In the genomic region with DNA sequence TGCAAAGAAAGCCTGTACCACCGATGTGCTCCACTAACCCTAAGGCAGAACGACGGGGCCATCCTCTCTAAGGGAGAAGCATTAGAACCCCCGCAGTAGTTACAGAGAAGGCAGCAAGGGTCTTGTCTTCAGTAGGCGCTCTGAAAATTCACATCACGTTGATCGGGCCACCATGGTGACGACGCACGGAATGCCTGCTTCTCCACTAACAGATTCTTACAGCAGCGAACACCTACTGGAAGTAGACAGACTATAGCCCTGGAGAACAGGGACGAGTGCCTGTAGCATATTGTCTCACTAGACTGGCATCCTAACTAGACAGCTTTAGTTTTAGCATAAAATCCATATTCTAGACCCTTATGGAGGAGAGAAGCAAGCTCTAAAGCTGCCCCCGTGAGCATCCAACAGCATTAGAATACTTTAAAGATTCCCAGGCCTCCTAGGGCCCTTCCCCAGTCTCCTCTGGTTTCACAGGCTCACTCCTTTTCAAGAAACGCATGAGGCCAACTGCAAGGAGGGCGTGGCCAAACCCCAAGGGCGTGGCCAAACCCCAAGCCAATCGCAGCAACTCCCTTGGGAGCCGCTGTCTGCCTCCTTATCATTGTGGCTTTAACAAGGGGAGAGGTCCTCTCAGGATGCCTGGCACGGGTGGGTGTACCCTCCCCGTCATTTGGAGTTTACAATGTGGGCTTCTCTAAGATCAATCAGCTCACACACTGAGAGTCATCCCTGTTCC, we compare ENCODE assay signal across 8 mouse cellular contexts.
DNase-seq lines count a peak whose midpoint lies in the region; ATAC-seq lines count a peak whose summit lies in the region.

No protein-coding gene starts in this region.

- ATAC-seq in CD4-positive, CD25-positive, alpha-beta regulatory T cell, adult 4 months: no peak
- no peak for ATAC-seq in liver, embryonic 11.5 days (replicated peaks; ENCODE audit: low FRiP score)
- ATAC-seq in liver, embryonic 12.5 days: no peak
- peak; percentile 45; the same call in 1 of the 2 replicates for ATAC-seq in hindbrain, embryonic 15.5 days (ENCODE audit: low FRiP score, low read depth)

- peak; percentile 17 for DNase-seq in CD4-positive, CD25-positive, alpha-beta regulatory T cell, adult 2 months (ENCODE audit: low read depth, low spot score)
- DNase-seq in liver, embryonic 11.5 days (ENCODE audit: low spot score): peak; percentile 40
- peak; percentile 74 for DNase-seq in retina, embryonic 14.5 days (ENCODE audit: low spot score)
- DNase-seq in spleen, postnatal 10 days (ENCODE audit: low spot score in 2 of 2): no peak
- DNase-seq in spleen, adult 18-20 months: no peak

- H3K9ac ChIP-seq in liver, embryonic 11.5 days (ENCODE audit: low read depth, low read length): no peak overlapping the region
- H3K9ac ChIP-seq in liver, embryonic 12.5 days: no peak overlapping the region
- H3K9ac ChIP-seq in hindbrain, embryonic 15.5 days: no peak overlapping the region

- 12% methylated on average over 20 of the region's 20 CpGs for WGBS in liver, embryonic 11.5 days
- WGBS in liver, embryonic 12.5 days (ENCODE audit: insufficient replicate concordance): 12% methylated on average over 20 of the region's 20 CpGs
- WGBS in hindbrain, embryonic 15.5 days: 6% methylated on average over 20 of the region's 20 CpGs

- H3K36me3 ChIP-seq in liver, embryonic 11.5 days (ENCODE audit: control insufficient read depth, insufficient read depth, low read length): no peaks in the 10 kb centered on the region
- H3K36me3 ChIP-seq in liver, embryonic 12.5 days: no peaks in the 10 kb centered on the region
- H3K36me3 ChIP-seq in hindbrain, embryonic 15.5 days: no peaks in the 10 kb centered on the region

- no peaks in the 10 kb centered on the region for H3K4me1 ChIP-seq in liver, embryonic 11.5 days (replicated peaks; ENCODE audit: control insufficient read depth, insufficient read depth, low read length)
- no peaks in the 10 kb centered on the region for H3K4me1 ChIP-seq in liver, embryonic 12.5 days
- peaks cover 18% of the 10 kb centered on the region for H3K4me1 ChIP-seq in hindbrain, embryonic 15.5 days (replicated peaks)

- no peak overlapping the region for H3K4me3 ChIP-seq in liver, embryonic 11.5 days (ENCODE audit: low read depth, low read length)
- no peak overlapping the region for H3K4me3 ChIP-seq in liver, embryonic 12.5 days
- no peak overlapping the region for H3K4me3 ChIP-seq in hindbrain, embryonic 15.5 days

- no peaks in the 10 kb centered on the region for H3K27me3 ChIP-seq in liver, embryonic 11.5 days (replicated peaks; ENCODE audit: control insufficient read depth, insufficient read depth, low read length)
- peaks cover 16% of the 10 kb centered on the region; the same call in 1 of the 2 replicates for H3K27me3 ChIP-seq in liver, embryonic 12.5 days (replicated peaks)
- H3K27me3 ChIP-seq in hindbrain, embryonic 15.5 days: 0 out of 2 replicates have a peak, but pooled peaks cover 3% of the 10 kb centered on the region

- H3K4me2 ChIP-seq in liver, embryonic 11.5 days: no peak overlapping the region
- H3K4me2 ChIP-seq in liver, embryonic 12.5 days: no peak overlapping the region
- H3K4me2 ChIP-seq in hindbrain, embryonic 15.5 days: peak overlapping the region; percentile 27

- H3K9me3 ChIP-seq in liver, embryonic 11.5 days (ENCODE audit: control insufficient read depth, low read length): no peaks in the 10 kb centered on the region
- no peaks in the 10 kb centered on the region for H3K9me3 ChIP-seq in liver, embryonic 12.5 days (replicated peaks)
- H3K9me3 ChIP-seq in hindbrain, embryonic 15.5 days: no peaks in the 10 kb centered on the region

- no peak overlapping the region for H3K27ac ChIP-seq in liver, embryonic 11.5 days (ENCODE audit: low read depth, low read length)
- H3K27ac ChIP-seq in liver, embryonic 12.5 days: no peak overlapping the region
- no peak overlapping the region for H3K27ac ChIP-seq in hindbrain, embryonic 15.5 days (replicated peaks)

Comparison
In these comparisons a context has a peak if more than half of its experiments do, and no peak if none do; other contexts are left out.
1. DNase-seq: peak in CD4-positive, CD25-positive, alpha-beta regulatory T cell, adult 2 months (single experiment), liver, embryonic 11.5 days (single experiment) and retina, embryonic 14.5 days (single experiment); none in spleen, postnatal 10 days (0 of 2) and spleen, adult 18-20 months (0 of 2).